Mouse (Mus musculus) forebrain, embryonic 11.5 days (tissue): ENCODE results near the gene Llgl2. TPM values are rescaled to one million over a fixed set of nuclear protein-coding genes. Genes with fewer than 3 reads are reported as not detected.

Experiments used
- ATAC-seq: fragments of 200-750 bp; cut with Nextera tagmentation; replicated peaks from 2 replicates; pipeline ENCODE4 v1.8.0; 2017; ENCODE audit warnings: moderate TSS enrichment; ENCODE audit not compliant: low FRiP score
- DNase-seq: peaks from one replicate; pipeline ENCODE4 v3.0.0-alpha.2; 2017; ENCODE audit warnings: low spot score
- H3K27ac ChIP-seq: fragments of 300-500 bp; sonication (generic); 2 replicates; pipeline ENCODE4 v1.5.1; 2014; ENCODE audit warnings: low read depth, low read length
- H3K27me3 ChIP-seq: fragments of 300-500 bp; sonication (generic); 2 replicates; pipeline ENCODE4 v1.6.1; 2014; ENCODE audit warnings: mild to moderate bottlenecking, low read length, mixed read lengths; ENCODE audit not compliant: control insufficient read depth, insufficient read depth
- H3K36me3 ChIP-seq: fragments of 300-500 bp; sonication (generic); 2 replicates; pipeline ENCODE4 v1.6.1; 2014; ENCODE audit warnings: mild to moderate bottlenecking, low read length, moderate library complexity, mixed read lengths; ENCODE audit not compliant: control insufficient read depth, insufficient read depth
- H3K4me1 ChIP-seq: fragments of 300-500 bp; sonication (generic); replicated peaks from 2 replicates; pipeline ENCODE4 v1.6.1; 2014; ENCODE audit warnings: low read length, mixed read lengths; ENCODE audit not compliant: control insufficient read depth, insufficient read depth
- H3K4me2 ChIP-seq: fragments of 300-500 bp; sonication (generic); 2 replicates; pipeline ENCODE4 v1.6.1; 2014; ENCODE audit warnings: low read depth, mild to moderate bottlenecking, low read length, moderate library complexity, mixed read lengths; ENCODE audit not compliant: severe bottlenecking
- H3K4me3 ChIP-seq: fragments of 300-500 bp; sonication (generic); 2 replicates; pipeline ENCODE4 v1.5.1; 2014; ENCODE audit warnings: low read depth, low read length
- H3K9ac ChIP-seq: fragments of 300-500 bp; sonication (generic); 2 replicates; pipeline ENCODE4 v1.6.1; 2014; ENCODE audit warnings: low read length
- H3K9me3 ChIP-seq: fragments of 300-500 bp; sonication (generic); 2 replicates; pipeline ENCODE4 v1.6.1; 2016; ENCODE audit warnings: low read length, mixed read lengths; ENCODE audit not compliant: control insufficient read depth
- WGBS: fragments of 180-500 bp; shearing (Covaris S2); extraction: QIAGEN DNeasy Blood & Tissue Kit; methylation state at CpG from one replicate; pipeline ENCODE4 v1.1.7; 2014; 5-methylcytosine and 5-hydroxymethylcytosine counted together
- polyA plus RNA-seq: library from polyadenylated mRNA; unstranded; fragments of >200 nt; fragmentation: Nextera tagmentation; extraction: Ambion mirVana; gene quantifications from 2 replicates; pipeline ENCODE4 v1.2.1, GENCODE M21; 2014

Llgl2 gene
- polyA plus RNA-seq, 1 experiment from 2014 or later, result 3.9 TPM

GRCm38 (mm10) chr11:115806154-115806553 is 17.7 kb upstream of the Llgl2 start:
- Histone ChIP-seq H3K9ac (no peak overlapping the region), H3K9me3 (no peaks in the 10 kb centered on the region), H3K27me3 (no peaks in the 10 kb centered on the region), H3K4me3 (no peak overlapping the region), H3K4me2 (no peak overlapping the region), H3K27ac (no peak overlapping the region), H3K36me3 (peaks cover 6% of the 10 kb centered on the region; the same call in 1 of the 2 replicates), H3K4me1 (peaks cover 21% of the 10 kb centered on the region)
- ATAC-seq (no peak), DNase-seq (no peak)
- 92% methylated on average over 10 of the region's 10 CpGs for WGBS

DNA sequence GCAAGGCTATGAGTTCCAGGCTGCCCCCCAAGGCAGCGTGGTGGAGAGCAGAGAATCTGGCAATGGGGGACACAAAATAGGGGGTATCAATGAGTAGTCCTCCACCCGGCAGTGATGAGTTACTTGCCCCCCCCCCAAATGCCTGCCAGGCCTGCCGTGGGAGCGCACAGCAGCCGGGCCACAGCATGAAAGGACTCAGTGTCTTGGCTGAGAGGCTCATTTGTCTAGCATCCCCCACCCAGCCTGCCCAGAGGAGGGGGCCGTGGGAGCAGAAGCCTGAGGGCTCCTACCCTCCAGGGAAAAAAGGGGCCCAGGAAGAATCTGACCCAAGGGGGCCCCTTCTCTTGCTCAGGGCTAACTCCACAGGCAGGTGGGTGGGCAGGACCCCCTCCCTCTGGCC is 16.5 kb upstream of the Llgl2 start:
- peaks cover 23% of the 10 kb centered on the region for H3K4me1 ChIP-seq
- peaks cover 6% of the 10 kb centered on the region; the same call in 1 of the 2 replicates for H3K36me3 ChIP-seq

DNA sequence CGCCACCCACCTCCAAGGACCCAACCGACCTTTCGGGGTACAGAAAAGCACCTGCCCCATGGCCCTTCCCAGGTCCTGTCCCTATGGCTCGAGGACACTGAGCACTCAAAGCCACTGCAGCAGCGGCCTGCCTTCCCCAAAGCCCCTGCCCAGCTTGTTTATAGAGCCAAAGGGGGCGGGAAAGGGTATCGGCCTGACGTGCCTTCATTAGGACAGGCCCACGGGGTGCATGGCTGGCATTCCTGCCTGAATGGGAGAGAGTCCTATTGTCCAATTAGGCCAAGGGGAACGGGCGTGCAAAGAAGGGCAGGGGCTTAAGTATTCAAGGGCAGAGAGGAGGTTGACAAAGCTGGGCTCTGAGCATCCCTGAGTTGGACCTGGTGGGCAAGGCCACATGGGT is 15.9 kb upstream of the Llgl2 start:
- 48% methylated on average over 11 of the region's 11 CpGs for WGBS
- peaks cover 28% of the 10 kb centered on the region for H3K4me1 ChIP-seq
- 0 out of 2 replicates have a peak overlapping the region, but pooled peaks have one; percentile 18 for H3K4me2 ChIP-seq
- H3K27ac ChIP-seq, result 0 out of 2 replicates have a peak overlapping the region, but pooled peaks have one; percentile 37
- ATAC-seq, result no peak
- H3K27me3 ChIP-seq, result no peaks in the 10 kb centered on the region
- no peak overlapping the region for H3K4me3 ChIP-seq
- peaks cover 4% of the 10 kb centered on the region; the same call in 1 of the 2 replicates for H3K36me3 ChIP-seq
- no peak overlapping the region for H3K9ac ChIP-seq
- DNase-seq, result no peak
- no peaks in the 10 kb centered on the region for H3K9me3 ChIP-seq

More for the DNA sequence above, 16.5 kb upstream of the Llgl2 start:
- Histone ChIP-seq H3K9me3 (no peaks in the 10 kb centered on the region), H3K27ac (no peak overlapping the region), H3K9ac (no peak overlapping the region; the same call in 1 of the 2 replicates), H3K4me3 (no peak overlapping the region), H3K4me2 (no peak overlapping the region), H3K27me3 (no peaks in the 10 kb centered on the region)
- no peak; the same call in 1 of the 2 replicates for ATAC-seq
- DNase-seq, result no peak
- WGBS, result 56% methylated on average over 5 of the region's 6 CpGs

DNA sequence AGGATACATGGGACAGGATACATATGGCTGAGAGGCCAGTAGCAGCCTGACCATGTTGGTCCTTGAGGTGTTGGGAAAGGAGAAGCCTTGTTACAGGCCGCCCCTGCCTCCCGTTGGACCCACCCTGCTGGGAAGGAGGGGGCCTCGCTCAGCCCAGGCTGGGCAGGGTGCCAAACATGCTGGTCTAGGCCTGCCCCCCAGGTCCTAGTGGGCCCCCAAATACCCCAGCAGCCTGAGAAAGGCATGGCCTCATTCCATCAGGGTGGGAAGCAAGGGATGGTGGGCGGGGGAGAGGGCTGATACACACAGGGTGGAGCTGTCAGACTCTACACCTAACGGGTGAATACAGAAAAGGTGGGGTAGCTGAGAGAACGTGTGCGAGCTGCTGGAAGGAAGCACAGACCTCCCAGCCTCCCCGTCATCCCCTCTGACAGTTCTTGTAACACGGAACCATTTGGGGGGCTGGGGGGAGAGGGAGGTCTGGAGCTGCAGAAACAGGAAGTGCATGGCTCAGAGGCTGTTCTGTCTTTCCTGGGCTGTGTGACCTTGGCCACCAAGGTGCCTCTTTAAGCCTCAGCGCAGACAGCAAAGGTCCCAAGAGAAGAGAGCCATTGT is 15.0 kb upstream of the Llgl2 start:
- no peaks in the 10 kb centered on the region for H3K9me3 ChIP-seq
- peaks cover 28% of the 10 kb centered on the region for H3K4me1 ChIP-seq
- 75% methylated on average over 10 of the region's 10 CpGs for WGBS
- peaks cover 3% of the 10 kb centered on the region; the same call in 1 of the 2 replicates for H3K36me3 ChIP-seq
- H3K9ac ChIP-seq, result peak overlapping the region; percentile 5
- no peaks in the 10 kb centered on the region for H3K27me3 ChIP-seq
- ATAC-seq (no peak), DNase-seq (peak; percentile 70)
- peak overlapping the region; percentile 37; the same call in 1 of the 2 replicates for H3K27ac ChIP-seq
- H3K4me3 ChIP-seq, result no peak overlapping the region
- peak overlapping the region; percentile 18; the same call in 1 of the 2 replicates for H3K4me2 ChIP-seq

- H3K4me3 ChIP-seq, result no peak overlapping the region
- WGBS, result 76% methylated on average over 8 of the region's 8 CpGs
- H3K27ac ChIP-seq, result no peak overlapping the region; the same call in none of the 2 replicates
- no peak overlapping the region for H3K9ac ChIP-seq
- H3K4me2 ChIP-seq, result no peak overlapping the region
- H3K27me3 ChIP-seq, result no peaks in the 10 kb centered on the region
- DNase-seq (no peak), ATAC-seq (no peak)
- H3K4me1 ChIP-seq, result peaks cover 31% of the 10 kb centered on the region
- no peaks in the 10 kb centered on the region for H3K9me3 ChIP-seq
- H3K36me3 ChIP-seq, result peaks cover 3% of the 10 kb centered on the region; the same call in 1 of the 2 replicates
Observed at GRCm38 (mm10) chr11:115809311-115809781, 14.5 kb upstream of the Llgl2 start.

DNA sequence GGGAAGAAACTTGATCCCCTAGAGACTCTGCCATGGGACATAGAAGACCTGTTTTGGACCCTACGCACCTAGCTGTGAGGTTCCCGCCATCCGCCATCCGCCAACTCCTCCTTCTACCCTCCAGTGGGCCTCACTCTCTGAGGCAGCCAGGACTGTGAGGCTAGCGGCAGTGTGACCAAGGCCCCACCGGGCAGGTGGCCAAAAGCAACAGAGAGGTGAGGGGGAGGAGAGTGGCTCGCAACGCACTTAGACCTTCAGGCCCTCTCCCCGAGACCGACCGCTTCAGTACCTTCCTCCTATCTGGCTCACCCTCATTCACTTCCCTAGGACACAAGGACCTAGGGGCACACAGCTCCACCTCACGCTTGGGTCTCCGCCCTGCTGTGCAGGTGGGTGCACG is 13.5 kb upstream of the Llgl2 start:
- no peak overlapping the region for H3K27ac ChIP-seq
- WGBS, result 88% methylated on average over 14 of the region's 14 CpGs
- no peaks in the 10 kb centered on the region; the same call in 1 of the 2 replicates for H3K36me3 ChIP-seq

GRCm38 (mm10) chr11:115811381-115812093 is 12.3 kb upstream of the Llgl2 start:
- peaks cover 33% of the 10 kb centered on the region for H3K4me1 ChIP-seq
- H3K9ac ChIP-seq, result peak overlapping the region; percentile 87
- H3K4me3 ChIP-seq, result peak overlapping the region; percentile 91
- peak overlapping the region; percentile 84 for H3K4me2 ChIP-seq
- WGBS, result 90% methylated on average over 20 of the region's 20 CpGs
- DNase-seq, result no peak
- ATAC-seq, result no peak
- H3K9me3 ChIP-seq, result no peaks in the 10 kb centered on the region
- no peaks in the 10 kb centered on the region; the same call in 1 of the 2 replicates for H3K36me3 ChIP-seq
- no peaks in the 10 kb centered on the region for H3K27me3 ChIP-seq
- H3K27ac ChIP-seq, result no peak overlapping the region

More for the DNA sequence above, 13.5 kb upstream of the Llgl2 start:
- no peak overlapping the region for H3K4me3 ChIP-seq
- no peaks in the 10 kb centered on the region for H3K27me3 ChIP-seq
- no peak overlapping the region for H3K9ac ChIP-seq
- ATAC-seq (no peak), DNase-seq (no peak)
- peaks cover 31% of the 10 kb centered on the region for H3K4me1 ChIP-seq
- H3K9me3 ChIP-seq, result no peaks in the 10 kb centered on the region
- peak overlapping the region; percentile 12; the same call in 1 of the 2 replicates for H3K4me2 ChIP-seq

GRCm38 (mm10) chr11:115812095-115812494 is 11.8 kb upstream of the Llgl2 start:
- Histone ChIP-seq H3K4me3 (peak overlapping the region; percentile 91), H3K9me3 (no peaks in the 10 kb centered on the region), H3K4me2 (peak overlapping the region; percentile 84), H3K36me3 (no peaks in the 10 kb centered on the region; the same call in 1 of the 2 replicates), H3K9ac (peak overlapping the region; percentile 87), H3K27me3 (no peaks in the 10 kb centered on the region), H3K27ac (no peak overlapping the region), H3K4me1 (peaks cover 33% of the 10 kb centered on the region)
- no peak for DNase-seq
- 53% methylated on average over 7 of the region's 7 CpGs for WGBS
- ATAC-seq, result no peak
